ENCODE assay signal across 27 mouse cellular contexts in genomic region chr8:69752437-69752836, GRCm38 (mm10). TPM values are rescaled to one million over a fixed set of nuclear protein-coding genes. Genes with fewer than 3 reads are reported as not detected.
DNase-seq lines count a peak whose midpoint lies in the region; ATAC-seq lines count a peak whose summit lies in the region.
"Had no signal": no experiment of that assay in that cellular context is flagged by ENCODE, and none has a peak within 500 bp of the region (broad histone marks: within the 10 kb centered on the region; RNA-seq: fewer than 3 reads in every experiment).

No protein-coding gene starts in this region.

- intact Hi-C loops in heart, postnatal 25 days (cut with DNase I) = no loop called here

- H3K4me2 ChIP-seq in intestine, embryonic 14.5 days (ENCODE audit: low read length) = no peak overlapping the region
- no peak overlapping the region for H3K4me2 ChIP-seq in intestine, embryonic 15.5 days (replicated peaks)
- H3K4me2 ChIP-seq in liver, embryonic 12.5 days = peak overlapping the region; percentile 28; the same call in 1 of the 2 replicates
- H3K4me2 ChIP-seq in liver, embryonic 15.5 days = peak overlapping the region; percentile 13
- H3K4me2 ChIP-seq: embryonic facial prominence, embryonic 12.5 days; embryonic facial prominence, embryonic 15.5 days; heart, embryonic 11.5 days; hindbrain, embryonic 13.5 days had no signal

- H3K36me3 ChIP-seq in intestine, embryonic 14.5 days (ENCODE audit: control insufficient read depth, insufficient read depth, low read length) = peaks cover 18% of the 10 kb centered on the region; the same call in 1 of the 2 replicates
- 0 out of 2 replicates have a peak, but pooled peaks cover 3% of the 10 kb centered on the region for H3K36me3 ChIP-seq in intestine, embryonic 15.5 days
- H3K36me3 ChIP-seq in liver, embryonic 12.5 days = peaks cover 22% of the 10 kb centered on the region
- peaks cover 15% of the 10 kb centered on the region for H3K36me3 ChIP-seq in liver, embryonic 15.5 days (replicated peaks)

- no peaks in the 10 kb centered on the region for H3K9me3 ChIP-seq in intestine, embryonic 14.5 days (ENCODE audit: control insufficient read depth, low read length)
- no peaks in the 10 kb centered on the region for H3K9me3 ChIP-seq in intestine, embryonic 15.5 days
- no peaks in the 10 kb centered on the region for H3K9me3 ChIP-seq in liver, embryonic 12.5 days (replicated peaks)
- no peaks in the 10 kb centered on the region for H3K9me3 ChIP-seq in liver, embryonic 15.5 days (replicated peaks)
- H3K9me3 ChIP-seq: embryonic facial prominence, embryonic 12.5 days; embryonic facial prominence, embryonic 15.5 days; hindbrain, embryonic 10.5 days; hindbrain, embryonic 13.5 days had no signal

- ATAC-seq in intestine, embryonic 14.5 days (replicated peaks; ENCODE audit: low FRiP score, low TSS enrichment, low read depth) = no peak
- ATAC-seq in intestine, embryonic 15.5 days = no peak
- no peak for ATAC-seq in liver, embryonic 12.5 days
- no peak for ATAC-seq in liver, embryonic 15.5 days (ENCODE audit: insufficient read depth)
- peak; percentile 45 for ATAC-seq in megakaryocyte progenitor cell, adult 5-6 weeks (replicated peaks; ENCODE audit: poor library complexity)
- ATAC-seq: forebrain, embryonic 14.5 days; forebrain, postnatal 0 days; hindbrain, postnatal 0 days; Patski had no signal

- no peaks in the 10 kb centered on the region for H3K27me3 ChIP-seq in intestine, embryonic 14.5 days (replicated peaks; ENCODE audit: control insufficient read depth, insufficient read depth, low read length)
- no peaks in the 10 kb centered on the region for H3K27me3 ChIP-seq in intestine, embryonic 15.5 days (replicated peaks)
- H3K27me3 ChIP-seq in liver, embryonic 12.5 days (replicated peaks) = no peaks in the 10 kb centered on the region
- no peaks in the 10 kb centered on the region for H3K27me3 ChIP-seq in liver, embryonic 15.5 days
- H3K27me3 ChIP-seq: embryonic facial prominence, embryonic 12.5 days; embryonic facial prominence, embryonic 15.5 days; hindbrain, embryonic 13.5 days; Patski had no signal

- peaks cover 7% of the 10 kb centered on the region for H3K4me1 ChIP-seq in intestine, embryonic 14.5 days (replicated peaks; ENCODE audit: control insufficient read depth, insufficient read depth, low read length)
- no peaks in the 10 kb centered on the region; the same call in 1 of the 2 replicates for H3K4me1 ChIP-seq in intestine, embryonic 15.5 days (replicated peaks)
- H3K4me1 ChIP-seq in liver, embryonic 12.5 days = peaks cover 55% of the 10 kb centered on the region
- H3K4me1 ChIP-seq in liver, embryonic 15.5 days (replicated peaks) = peaks cover 50% of the 10 kb centered on the region

- WGBS in intestine, embryonic 14.5 days = 87% methylated on average over 2 of the region's 2 CpGs
- WGBS in intestine, embryonic 15.5 days = 87% methylated on average over 2 of the region's 2 CpGs
- 33% methylated on average over 2 of the region's 2 CpGs for WGBS in liver, embryonic 12.5 days (ENCODE audit: insufficient replicate concordance)
- 24% methylated on average over 2 of the region's 2 CpGs for WGBS in liver, embryonic 15.5 days (ENCODE audit: insufficient replicate concordance)

- H3K4me3 ChIP-seq in intestine, embryonic 14.5 days (ENCODE audit: low read depth, low read length) = no peak overlapping the region
- no peak overlapping the region for H3K4me3 ChIP-seq in intestine, embryonic 15.5 days (replicated peaks)
- no peak overlapping the region for H3K4me3 ChIP-seq in liver, embryonic 12.5 days
- H3K4me3 ChIP-seq in liver, embryonic 15.5 days (replicated peaks) = no peak overlapping the region
- H3K4me3 ChIP-seq: embryonic facial prominence, embryonic 12.5 days; embryonic facial prominence, embryonic 15.5 days; gastrocnemius, adult 2 months; hindbrain, embryonic 10.5 days; hindbrain, embryonic 13.5 days had no signal

- peak; percentile 16 for DNase-seq in intestine, embryonic 14.5 days (ENCODE audit: low spot score)
- no peak for DNase-seq in heart, postnatal 25 days (ENCODE audit: low spot score)
- DNase-seq in embryo, embryonic 10 days (ENCODE audit: low spot score) = no peak
- DNase-seq in retina, embryonic 14.5 days (ENCODE audit: low spot score) = no peak
- DNase-seq: adrenal gland, postnatal 10 days; adrenal gland, postnatal 36 days; cerebellum, adult 11 months; cerebellum, adult 2 months; cerebellum, postnatal 10 days; forebrain, postnatal 0 days; gastrocnemius, adult 2 months; gastrocnemius, postnatal 14 days; heart, postnatal 36 days had no signal

- H3K27ac ChIP-seq in intestine, embryonic 14.5 days (ENCODE audit: low read depth) = no peak overlapping the region
- H3K27ac ChIP-seq in intestine, embryonic 15.5 days = no peak overlapping the region
- peak overlapping the region; percentile 73 for H3K27ac ChIP-seq in liver, embryonic 12.5 days
- peak overlapping the region; percentile 100 for H3K27ac ChIP-seq in liver, embryonic 15.5 days (replicated peaks)
- H3K27ac ChIP-seq: embryonic facial prominence, embryonic 12.5 days; embryonic facial prominence, embryonic 15.5 days; gastrocnemius, adult 2 months; hindbrain, embryonic 10.5 days; hindbrain, embryonic 13.5 days; hindbrain, postnatal 0 days had no signal

- H3K9ac ChIP-seq in intestine, embryonic 14.5 days (ENCODE audit: low read length) = no peak overlapping the region
- no peak overlapping the region for H3K9ac ChIP-seq in intestine, embryonic 15.5 days
- H3K9ac ChIP-seq in liver, embryonic 12.5 days = peak overlapping the region; percentile 31; the same call in 1 of the 2 replicates
- H3K9ac ChIP-seq in liver, embryonic 15.5 days = no peak overlapping the region
- H3K9ac ChIP-seq: embryonic facial prominence, embryonic 12.5 days; embryonic facial prominence, embryonic 15.5 days; forebrain, postnatal 0 days; hindbrain, embryonic 13.5 days had no signal

RNA-seq across cellular contexts. Expression of gene Zfp963, which starts 2.7 kb away (rescaled TPM):
- polyA plus RNA-seq in intestine, embryonic 14.5 days (2014; fragmentation: Nextera tagmentation; extraction: Ambion mirVana) = 5.6 and 5.8 TPM in 2 replicates
- polyA plus RNA-seq in intestine, embryonic 15.5 days (2015; fragmentation: Nextera tagmentation; extraction: Ambion mirVana) = 5.7 and 6.1 TPM in 2 replicates
- polyA plus RNA-seq in liver, embryonic 12.5 days (2016; fragmentation: Nextera tagmentation; extraction: Ambion mirVana) = 1.8 and 2.3 TPM in 2 replicates
- polyA plus RNA-seq in liver, embryonic 15.5 days (2015; fragmentation: Nextera tagmentation; extraction: Ambion mirVana) = 2.0 and 2.2 TPM in 2 replicates
- total RNA-seq in megakaryocyte progenitor cell, adult 5-6 weeks (2015) = 4.3 and 4.5 TPM in 2 replicates
- total RNA-seq in megakaryocyte progenitor cell, adult 5-6 weeks (2017) = 3.7 and 7.5 TPM in 2 replicates
- 1 to 10 TPM; 2.1 to 2.8 TPM for total RNA-seq in heart, postnatal 25 days (2021)

RNA-seq across cellular contexts. Expression of gene Gm20422, which starts 22.2 kb away (rescaled TPM):
- 0.73 and 1.3 TPM in 2 replicates for polyA plus RNA-seq in intestine, embryonic 14.5 days (2014; fragmentation: Nextera tagmentation; extraction: Ambion mirVana)
- polyA plus RNA-seq in intestine, embryonic 15.5 days (2015; fragmentation: Nextera tagmentation; extraction: Ambion mirVana) = 0.49 TPM in 1 of 2 replicates, not detected in the other
- 0.32 TPM in 1 of 2 replicates, not detected in the other for polyA plus RNA-seq in liver, embryonic 12.5 days (2016; fragmentation: Nextera tagmentation; extraction: Ambion mirVana)
- polyA plus RNA-seq in liver, embryonic 15.5 days (2015; fragmentation: Nextera tagmentation; extraction: Ambion mirVana) = 0.62 TPM in 1 of 2 replicates, not detected in the other
- total RNA-seq in megakaryocyte progenitor cell, adult 5-6 weeks (2015) = not detected in 2 replicates
- 0.29 TPM in 1 of 2 replicates, not detected in the other for total RNA-seq in megakaryocyte progenitor cell, adult 5-6 weeks (2017)
- 1 to 10 TPM; 1.2 to 1.8 TPM for total RNA-seq in heart, postnatal 25 days (2021)
- total RNA-seq: ES-E14; hindbrain, postnatal 0 days had no signal
- polyA plus RNA-seq: embryonic facial prominence, embryonic 12.5 days; embryonic facial prominence, embryonic 15.5 days; heart, embryonic 11.5 days; heart, embryonic 14.5 days had no signal

RNA-seq across cellular contexts. Expression of gene Atp13a1, which starts 38.5 kb away (rescaled TPM):
- polyA plus RNA-seq in intestine, embryonic 14.5 days (2014; fragmentation: Nextera tagmentation; extraction: Ambion mirVana) = 52.6 and 55.9 TPM in 2 replicates
- 48.9 and 51.1 TPM in 2 replicates for polyA plus RNA-seq in intestine, embryonic 15.5 days (2015; fragmentation: Nextera tagmentation; extraction: Ambion mirVana)
- polyA plus RNA-seq in liver, embryonic 12.5 days (2016; fragmentation: Nextera tagmentation; extraction: Ambion mirVana) = 32.8 and 33.9 TPM in 2 replicates
- 19.6 and 23.0 TPM in 2 replicates for polyA plus RNA-seq in liver, embryonic 15.5 days (2015; fragmentation: Nextera tagmentation; extraction: Ambion mirVana)
- total RNA-seq in megakaryocyte progenitor cell, adult 5-6 weeks (2015) = 24.8 and 26.1 TPM in 2 replicates
- 17.8 and 19.4 TPM in 2 replicates for total RNA-seq in megakaryocyte progenitor cell, adult 5-6 weeks (2017)
- 10 to 100 TPM; 15.0 to 15.1 TPM for total RNA-seq in heart, postnatal 25 days (2021)

RNA-seq across cellular contexts. Expression of gene Zfp866, which starts 38.5 kb away (rescaled TPM):
- polyA plus RNA-seq in intestine, embryonic 14.5 days (2014; fragmentation: Nextera tagmentation; extraction: Ambion mirVana) = 27.4 and 27.5 TPM in 2 replicates
- polyA plus RNA-seq in intestine, embryonic 15.5 days (2015; fragmentation: Nextera tagmentation; extraction: Ambion mirVana) = 19.1 and 20.6 TPM in 2 replicates
- polyA plus RNA-seq in liver, embryonic 12.5 days (2016; fragmentation: Nextera tagmentation; extraction: Ambion mirVana) = 10.9 and 12.3 TPM in 2 replicates
- polyA plus RNA-seq in liver, embryonic 15.5 days (2015; fragmentation: Nextera tagmentation; extraction: Ambion mirVana) = 7.4 and 8.5 TPM in 2 replicates
- 17.6 and 18.7 TPM in 2 replicates for total RNA-seq in megakaryocyte progenitor cell, adult 5-6 weeks (2015)
- total RNA-seq in megakaryocyte progenitor cell, adult 5-6 weeks (2017) = 17.8 and 28.2 TPM in 2 replicates
- total RNA-seq in heart, postnatal 25 days (2021) = 10 to 100 TPM; 15.5 to 19.4 TPM

RNA-seq across cellular contexts. Expression of gene Zfp869, which starts 41.9 kb away (rescaled TPM):
- 28.2 and 28.3 TPM in 2 replicates for polyA plus RNA-seq in intestine, embryonic 14.5 days (2014; fragmentation: Nextera tagmentation; extraction: Ambion mirVana)
- 23.2 and 24.3 TPM in 2 replicates for polyA plus RNA-seq in intestine, embryonic 15.5 days (2015; fragmentation: Nextera tagmentation; extraction: Ambion mirVana)
- 14.8 and 15.8 TPM in 2 replicates for polyA plus RNA-seq in liver, embryonic 12.5 days (2016; fragmentation: Nextera tagmentation; extraction: Ambion mirVana)
- polyA plus RNA-seq in liver, embryonic 15.5 days (2015; fragmentation: Nextera tagmentation; extraction: Ambion mirVana) = 10.7 and 11.3 TPM in 2 replicates
- total RNA-seq in megakaryocyte progenitor cell, adult 5-6 weeks (2015) = 21.3 and 25.2 TPM in 2 replicates
- 23.5 and 33.6 TPM in 2 replicates for total RNA-seq in megakaryocyte progenitor cell, adult 5-6 weeks (2017)
- total RNA-seq in heart, postnatal 25 days (2021) = 10 to 100 TPM; 12.2 to 14.5 TPM

Comparison
In these comparisons a context has a peak if more than half of its experiments do, and no peak if none do; other contexts are left out.
1. H3K27ac ChIP-seq: peak in liver, embryonic 12.5 days (single experiment) and liver, embryonic 15.5 days (single experiment); none in intestine, embryonic 14.5 days (single experiment) and intestine, embryonic 15.5 days (single experiment).
2. H3K4me2 ChIP-seq: peak in liver, embryonic 12.5 days (single experiment) and liver, embryonic 15.5 days (single experiment); none in intestine, embryonic 14.5 days (single experiment) and intestine, embryonic 15.5 days (single experiment).